Mouse (Mus musculus) forebrain, embryonic 11.5 days (tissue): Measurements from ENCODE around the gene Zc3h6. TPM values are rescaled to one million over a fixed set of nuclear protein-coding genes. Genes with fewer than 3 reads are reported as not detected.

Experiments
- ATAC-seq: fragments of 200-750 bp; cut with Nextera tagmentation; replicated peaks from 2 replicates; pipeline ENCODE4 v1.8.0; 2017; ENCODE audit warnings: moderate TSS enrichment; ENCODE audit not compliant: low FRiP score
- DNase-seq: peaks from one replicate; pipeline ENCODE4 v3.0.0-alpha.2; 2017; ENCODE audit warnings: low spot score
- H3K27ac ChIP-seq: fragments of 300-500 bp; sonication (generic); 2 replicates; pipeline ENCODE4 v1.5.1; 2014; ENCODE audit warnings: low read depth, low read length
- H3K27me3 ChIP-seq: fragments of 300-500 bp; sonication (generic); 2 replicates; pipeline ENCODE4 v1.6.1; 2014; ENCODE audit warnings: mild to moderate bottlenecking, low read length, mixed read lengths; ENCODE audit not compliant: control insufficient read depth, insufficient read depth
- H3K36me3 ChIP-seq: fragments of 300-500 bp; sonication (generic); 2 replicates; pipeline ENCODE4 v1.6.1; 2014; ENCODE audit warnings: mild to moderate bottlenecking, low read length, moderate library complexity, mixed read lengths; ENCODE audit not compliant: control insufficient read depth, insufficient read depth
- H3K4me1 ChIP-seq: fragments of 300-500 bp; sonication (generic); replicated peaks from 2 replicates; pipeline ENCODE4 v1.6.1; 2014; ENCODE audit warnings: low read length, mixed read lengths; ENCODE audit not compliant: control insufficient read depth, insufficient read depth
- H3K4me2 ChIP-seq: fragments of 300-500 bp; sonication (generic); 2 replicates; pipeline ENCODE4 v1.6.1; 2014; ENCODE audit warnings: low read depth, mild to moderate bottlenecking, low read length, moderate library complexity, mixed read lengths; ENCODE audit not compliant: severe bottlenecking
- H3K4me3 ChIP-seq: fragments of 300-500 bp; sonication (generic); 2 replicates; pipeline ENCODE4 v1.5.1; 2014; ENCODE audit warnings: low read depth, low read length
- H3K9ac ChIP-seq: fragments of 300-500 bp; sonication (generic); 2 replicates; pipeline ENCODE4 v1.6.1; 2014; ENCODE audit warnings: low read length
- H3K9me3 ChIP-seq: fragments of 300-500 bp; sonication (generic); 2 replicates; pipeline ENCODE4 v1.6.1; 2016; ENCODE audit warnings: low read length, mixed read lengths; ENCODE audit not compliant: control insufficient read depth
- WGBS: fragments of 180-500 bp; shearing (Covaris S2); extraction: QIAGEN DNeasy Blood & Tissue Kit; methylation state at CpG from one replicate; pipeline ENCODE4 v1.1.7; 2014; 5-methylcytosine and 5-hydroxymethylcytosine counted together
- polyA plus RNA-seq: library from polyadenylated mRNA; unstranded; fragments of >200 nt; fragmentation: Nextera tagmentation; extraction: Ambion mirVana; gene quantifications from 2 replicates; pipeline ENCODE4 v1.2.1, GENCODE M21; 2014

The Zc3h6 gene
- polyA plus RNA-seq, 1 experiment from 2014 or later = 2.9 TPM

DNA sequence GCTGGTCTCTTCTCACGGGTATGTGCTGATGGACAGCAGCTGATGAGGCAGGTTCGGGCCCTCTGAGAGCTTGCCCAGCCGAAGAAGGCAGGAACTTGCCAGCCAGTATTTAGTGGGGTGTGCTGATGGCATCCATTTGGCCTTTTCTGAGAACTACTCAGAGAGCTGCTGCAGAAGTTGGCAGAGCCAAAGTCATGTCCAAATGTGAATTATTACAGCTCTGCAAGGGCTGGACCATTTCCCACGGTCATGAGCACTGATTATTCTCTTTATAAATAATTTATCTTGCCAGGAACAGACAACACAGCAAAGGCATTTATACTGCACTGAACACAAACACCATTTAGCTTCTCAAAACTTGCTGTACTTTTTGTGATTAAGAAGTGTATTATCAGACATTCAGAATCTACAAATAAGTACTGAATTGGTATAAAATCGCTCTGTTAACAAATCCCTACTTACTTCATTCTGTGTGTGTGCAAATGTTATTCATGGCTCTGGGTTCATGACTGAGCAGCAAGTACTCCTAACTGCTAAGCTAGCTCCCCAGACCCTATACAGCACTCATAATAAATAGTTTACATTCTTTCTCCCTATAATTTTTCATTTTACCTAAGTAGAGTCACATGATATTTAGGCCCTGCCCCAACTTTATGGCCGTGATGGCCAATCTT is 79.1 kb downstream of the Zc3h6 start:
- no peaks in the 10 kb centered on the region for H3K27me3 ChIP-seq
- ATAC-seq (no peak), DNase-seq (no peak)
- H3K36me3 ChIP-seq = no peaks in the 10 kb centered on the region
- no peak overlapping the region for H3K4me3 ChIP-seq
- WGBS = 80% methylated on average over 6 of the region's 6 CpGs
- H3K4me1 ChIP-seq = no peaks in the 10 kb centered on the region
- H3K9me3 ChIP-seq = no peaks in the 10 kb centered on the region
- no peak overlapping the region for H3K27ac ChIP-seq
- H3K9ac ChIP-seq = no peak overlapping the region
- H3K4me2 ChIP-seq = no peak overlapping the region

DNA sequence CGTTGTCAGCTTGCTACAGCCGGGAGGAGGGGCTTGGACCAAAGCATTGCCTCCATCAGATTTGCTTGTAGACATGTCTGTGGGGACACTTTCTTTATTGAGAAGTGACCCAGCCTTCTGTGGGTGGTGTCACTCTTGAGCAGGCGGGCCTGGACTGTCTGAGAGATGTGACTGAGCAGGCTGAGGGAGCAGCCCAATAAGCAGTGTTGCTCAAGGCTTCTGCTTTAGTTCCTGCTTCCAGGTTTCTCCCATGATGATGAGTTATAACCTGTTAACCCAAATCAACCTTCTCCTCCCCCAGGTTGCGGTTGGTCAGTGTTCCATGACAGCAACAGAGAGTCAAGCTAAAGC is 79.6 kb downstream of the Zc3h6 start:
- no peaks in the 10 kb centered on the region for H3K4me1 ChIP-seq
- ATAC-seq = no peak
- 87% methylated on average over 4 of the region's 4 CpGs for WGBS
- no peak overlapping the region for H3K9ac ChIP-seq
- no peaks in the 10 kb centered on the region for H3K9me3 ChIP-seq
- H3K36me3 ChIP-seq = no peaks in the 10 kb centered on the region
- no peak overlapping the region for H3K27ac ChIP-seq
- no peak overlapping the region for H3K4me3 ChIP-seq
- H3K4me2 ChIP-seq = no peak overlapping the region
- no peaks in the 10 kb centered on the region for H3K27me3 ChIP-seq
- DNase-seq = no peak

DNA sequence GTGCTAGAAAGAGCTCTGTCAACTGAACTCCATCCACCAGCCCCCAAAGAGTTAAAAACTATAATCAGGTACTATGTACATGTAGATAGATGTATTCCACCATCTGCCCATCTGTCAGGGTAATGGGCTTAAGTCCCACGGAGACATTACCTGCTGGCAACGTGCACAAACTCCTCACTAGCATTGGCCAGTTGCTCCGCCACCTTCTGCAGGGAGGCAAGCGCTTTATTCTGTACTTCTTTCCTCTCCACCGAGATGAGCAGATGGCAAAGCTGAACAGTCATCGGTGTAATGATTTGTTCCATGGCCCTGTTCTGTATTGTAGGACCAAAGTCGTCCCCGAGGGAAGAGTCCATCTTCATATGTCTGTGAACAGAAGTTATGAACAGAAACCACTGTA is 80.6 kb downstream of the Zc3h6 start, which contains the start of gene Vinac1:
Gene Vinac1, minus strand, starts transcription at position 362 of the 400 bp plus-strand sequence.
- Histone ChIP-seq H3K36me3 (no peaks in the 10 kb centered on the region), H3K4me1 (no peaks in the 10 kb centered on the region), H3K4me2 (no peak within 1 kb of the TSS), H3K27ac (no peak within 1 kb of the TSS), H3K4me3 (no peak within 1 kb of the TSS), H3K27me3 (no peaks in the 10 kb centered on the region), H3K9me3 (no peaks in the 10 kb centered on the region), H3K9ac (no peak within 1 kb of the TSS)
- DNase-seq = no peak
- WGBS = 87% methylated on average over 8 of the region's 8 CpGs
- no peak for ATAC-seq

GRCm38 (mm10) chr2:129052451-129052983 is 85.3 kb downstream of the Zc3h6 start:
- no peak for ATAC-seq
- WGBS = 82% methylated on average over 4 of the region's 4 CpGs

GRCm38 (mm10) chr2:129055741-129056140 is 88.5 kb downstream of the Zc3h6 start:
- H3K27me3 ChIP-seq = no peaks in the 10 kb centered on the region
- H3K27ac ChIP-seq = no peak overlapping the region
- H3K36me3 ChIP-seq = no peaks in the 10 kb centered on the region
- H3K9ac ChIP-seq = no peak overlapping the region
- peaks cover 4% of the 10 kb centered on the region for H3K9me3 ChIP-seq
- no peak for ATAC-seq
- no peak overlapping the region for H3K4me3 ChIP-seq
- WGBS = 91% methylated on average over 6 of the region's 6 CpGs
- no peak overlapping the region for H3K4me2 ChIP-seq
- no peaks in the 10 kb centered on the region for H3K4me1 ChIP-seq
- no peak for DNase-seq

More at GRCm38 (mm10) chr2:129052451-129052983, 85.3 kb downstream of the Zc3h6 start:
- Histone ChIP-seq H3K27me3 (no peaks in the 10 kb centered on the region), H3K9ac (no peak overlapping the region), H3K4me2 (no peak overlapping the region), H3K4me1 (no peaks in the 10 kb centered on the region), H3K9me3 (peaks cover 4% of the 10 kb centered on the region; the same call in 1 of the 2 replicates), H3K36me3 (no peaks in the 10 kb centered on the region), H3K27ac (no peak overlapping the region), H3K4me3 (no peak overlapping the region)
- DNase-seq = no peak

DNA sequence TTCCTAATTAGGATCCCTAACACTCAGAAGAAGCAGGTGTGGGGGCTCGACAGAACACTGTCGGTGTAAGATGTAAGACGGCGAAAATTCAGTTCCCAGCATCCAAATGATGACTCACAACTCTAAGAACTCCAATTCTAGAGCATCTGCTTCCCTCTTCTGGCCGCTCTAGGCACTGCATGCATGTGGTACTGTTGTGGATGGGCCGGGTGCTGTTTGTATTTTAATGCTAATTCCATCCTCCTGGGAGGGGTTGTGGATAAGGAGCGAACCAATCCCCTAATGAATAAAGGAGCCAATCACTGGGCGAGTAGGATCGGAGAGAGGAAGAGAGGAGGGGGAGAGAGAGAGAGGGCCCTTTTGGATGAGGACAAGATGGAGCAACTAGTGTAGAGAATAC is 89.4 kb downstream of the Zc3h6 start:
- Histone ChIP-seq H3K9me3 (peaks cover 4% of the 10 kb centered on the region), H3K9ac (no peak overlapping the region), H3K27ac (no peak overlapping the region), H3K4me2 (no peak overlapping the region), H3K36me3 (no peaks in the 10 kb centered on the region), H3K4me3 (no peak overlapping the region), H3K27me3 (no peaks in the 10 kb centered on the region), H3K4me1 (no peaks in the 10 kb centered on the region)
- DNase-seq (no peak), ATAC-seq (no peak)
- WGBS = 41% methylated on average over 9 of the region's 9 CpGs

DNA sequence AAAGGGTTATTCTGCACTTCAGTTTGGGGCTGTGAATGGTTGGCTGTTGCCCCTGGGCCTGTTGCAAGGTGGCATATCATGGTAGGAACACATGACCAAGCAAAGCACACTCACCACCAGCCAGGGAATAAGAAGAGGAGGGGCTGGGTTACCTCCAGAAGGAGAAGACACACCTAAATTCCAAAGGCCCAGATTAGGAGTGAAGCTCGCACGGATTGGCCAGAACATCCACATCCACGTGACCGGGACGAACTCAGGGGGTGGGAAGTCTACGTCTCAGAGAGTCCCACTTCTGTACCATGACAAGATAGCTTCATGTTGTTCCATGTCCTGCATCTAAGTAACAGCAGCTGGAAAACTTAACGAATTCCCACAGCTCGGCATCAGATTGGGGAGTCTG is 90.1 kb downstream of the Zc3h6 start:
- DNase-seq (no peak), ATAC-seq (no peak)
- Histone ChIP-seq H3K27me3 (no peaks in the 10 kb centered on the region), H3K27ac (no peak overlapping the region), H3K4me1 (no peaks in the 10 kb centered on the region), H3K36me3 (no peaks in the 10 kb centered on the region), H3K9ac (no peak overlapping the region), H3K4me3 (no peak overlapping the region), H3K4me2 (no peak overlapping the region), H3K9me3 (peaks cover 4% of the 10 kb centered on the region)
- WGBS = 97% methylated on average over 8 of the region's 8 CpGs

- ATAC-seq (no peak), DNase-seq (no peak)
- no peak overlapping the region for H3K27ac ChIP-seq
- H3K9me3 ChIP-seq = peaks cover 4% of the 10 kb centered on the region
- H3K4me3 ChIP-seq = no peak overlapping the region
- H3K4me2 ChIP-seq = no peak overlapping the region
- no peaks in the 10 kb centered on the region for H3K36me3 ChIP-seq
- no peak overlapping the region for H3K9ac ChIP-seq
- H3K27me3 ChIP-seq = no peaks in the 10 kb centered on the region
- no peaks in the 10 kb centered on the region for H3K4me1 ChIP-seq
- 82% methylated on average over 6 of the region's 6 CpGs for WGBS
Observed at GRCm38 (mm10) chr2:129057920-129058361, 90.7 kb downstream of the Zc3h6 start.
